Mouse (Mus musculus) small intestine, adult 2 months (tissue): ENCODE data around the gene Pi4ka. TPM values are rescaled to one million over a fixed set of nuclear protein-coding genes. Genes with fewer than 3 reads are reported as not detected.

ENCODE experiments used
- H3K27ac ChIP-seq: fragments of 200-500 bp; 2 replicates; pipeline ENCODE4 v1.5.1; 2012; ENCODE audit warnings: low read depth, low read length, control low read depth, inconsistent platforms; ENCODE audit not compliant: insufficient read depth
- H3K27me3 ChIP-seq: fragments of 200-500 bp; 2 replicates; pipeline ENCODE4 v1.6.1; 2012; ENCODE audit warnings: mild to moderate bottlenecking, moderate library complexity, low read length, inconsistent platforms; ENCODE audit not compliant: control insufficient read depth, insufficient read depth
- H3K36me3 ChIP-seq: fragments of 200-500 bp; 2 replicates; pipeline ENCODE4 v1.6.1; 2012; ENCODE audit warnings: mild to moderate bottlenecking, low read length, control low read depth, inconsistent platforms; ENCODE audit not compliant: control insufficient read depth, insufficient read depth
- H3K4me1 ChIP-seq: fragments of 200-500 bp; 2 replicates; pipeline ENCODE4 v1.6.1; 2012; ENCODE audit warnings: low read length, inconsistent platforms, mixed read lengths; ENCODE audit not compliant: control insufficient read depth, insufficient read depth, insufficient read length
- H3K4me3 ChIP-seq: fragments of 200-500 bp; 2 replicates; pipeline ENCODE4 v1.5.1; 2012; ENCODE audit warnings: low read depth, mild to moderate bottlenecking, control low read depth, inconsistent platforms, low read length, moderate library complexity
- CTCF ChIP-seq: fragments of 200-500 bp; IDR thresholded peaks from 2 replicates; pipeline ENCODE4 v1.5.1; 2012; ENCODE audit warnings: low read depth, mild to moderate bottlenecking, control low read depth, inconsistent platforms, low read length, moderate library complexity, mixed read lengths; ENCODE audit not compliant: insufficient replicate concordance, insufficient read length; ENCODE audit errors: extremely low read depth
- POLR2A ChIP-seq: fragments of 200-500 bp; IDR thresholded peaks from 2 replicates; pipeline ENCODE4 v1.6.1; 2012; ENCODE audit warnings: low read depth, mild to moderate bottlenecking, control low read depth, inconsistent platforms, low read length, moderate library complexity
- WGBS: fragments of 180-500 bp; shearing (Covaris S2); methylation state at CpG from one replicate; pipeline ENCODE4 v1.1.7; 2018; 5-methylcytosine and 5-hydroxymethylcytosine counted together
- polyA plus RNA-seq: library from polyadenylated mRNA; depleted of rRNA; stranded (reverse); fragments of >200 nt; gene quantifications from 2 replicates; pipeline ENCODE4 v1.2.3, GENCODE M21; 2012

Gene Pi4ka
- polyA plus RNA-seq, 1 experiment: 56.9 TPM

- H3K27me3 ChIP-seq: no peaks in the 10 kb centered on the region
- H3K36me3 ChIP-seq: peaks cover 45% of the 10 kb centered on the region
- 85% methylated on average over 2 of the region's 2 CpGs for WGBS
- H3K4me3 ChIP-seq: no peak overlapping the region
- H3K27ac ChIP-seq: no peak overlapping the region
- no peaks in the 10 kb centered on the region for H3K4me1 ChIP-seq
- TF ChIP-seq CTCF (no peak), POLR2A (no peak)
These were observed 115.1 kb downstream of the Pi4ka start for GRCm38 (mm10) chr16:17291016-17291415.

- TF ChIP-seq POLR2A: no peak
- TF ChIP-seq CTCF: no peak
- H3K4me1 ChIP-seq: no peaks in the 10 kb centered on the region
- H3K27ac ChIP-seq: no peak overlapping the region
- whole genome bisulfite sequencing: 86% methylated on average over 2 of the region's 2 CpGs
- H3K27me3 ChIP-seq: no peaks in the 10 kb centered on the region
- H3K4me3 ChIP-seq: no peak overlapping the region
- peaks cover 40% of the 10 kb centered on the region for H3K36me3 ChIP-seq
These were observed 119.0 kb downstream of the Pi4ka start for GRCm38 (mm10) chr16:17287103-17287502.

GRCm38 (mm10) chr16:17283151-17283550, 123.0 kb downstream of the Pi4ka start:
- no peak overlapping the region for H3K27ac ChIP-seq
- no peaks in the 10 kb centered on the region for H3K4me1 ChIP-seq
- no peaks in the 10 kb centered on the region for H3K27me3 ChIP-seq
- TF ChIP-seq CTCF (no peak), POLR2A (no peak)
- WGBS: 78% methylated on average over 6 of the region's 6 CpGs
- H3K4me3 ChIP-seq: no peak overlapping the region
- H3K36me3 ChIP-seq: peaks cover 34% of the 10 kb centered on the region

GRCm38 (mm10) chr16:17280471-17280870, 125.6 kb downstream of the Pi4ka start:
- WGBS: 93% methylated on average over 11 of the region's 11 CpGs
- no peak overlapping the region for H3K4me3 ChIP-seq
- H3K4me1 ChIP-seq: peaks cover 10% of the 10 kb centered on the region
- H3K27ac ChIP-seq: no peak overlapping the region
- peaks cover 5% of the 10 kb centered on the region for H3K27me3 ChIP-seq
- TF ChIP-seq POLR2A (no peak), CTCF (no peak)
- H3K36me3 ChIP-seq: peaks cover 21% of the 10 kb centered on the region

GRCm38 (mm10) chr16:17277342-17278211, 128.5 kb downstream of the Pi4ka start:
- Histone ChIP-seq H3K4me1 (peaks cover 10% of the 10 kb centered on the region), H3K27ac (no peak overlapping the region), H3K27me3 (peaks cover 5% of the 10 kb centered on the region), H3K4me3 (peak overlapping the region; percentile 72), H3K36me3 (peaks cover 13% of the 10 kb centered on the region)
- TF ChIP-seq CTCF (no peak), POLR2A (no peak)
- 19% methylated on average over 61 of the region's 61 CpGs for WGBS

- WGBS: under 1% methylated on average over 61 of the region's 62 CpGs
- peak; percentile 72; the same call in 1 of the 2 replicates for TF ChIP-seq POLR2A
- peak; percentile 86 for TF ChIP-seq CTCF
These were observed 129.7 kb downstream of the Pi4ka start for GRCm38 (mm10) chr16:17276164-17277151.

More at GRCm38 (mm10) chr16:17276164-17277151, 129.7 kb downstream of the Pi4ka start:
- Histone ChIP-seq H3K27me3 (peaks cover 5% of the 10 kb centered on the region), H3K27ac (no peak overlapping the region), H3K4me1 (peaks cover 10% of the 10 kb centered on the region), H3K4me3 (peak overlapping the region; percentile 72), H3K36me3 (peaks cover 6% of the 10 kb centered on the region; the same call in 1 of the 2 replicates)
